Mouse (Mus musculus) ES-E14 (cell line): Measurements from ENCODE around the gene Foxj1. TPM values are rescaled to one million over a fixed set of nuclear protein-coding genes. Genes with fewer than 3 reads are reported as not detected.

ENCODE experiments used
- DNase-seq: peaks from one replicate; pipeline ENCODE4 v3.0.0-alpha.2; 2013; ENCODE audit warnings: low read depth, low spot score
- H3K27ac ChIP-seq: 2 replicates; pipeline ENCODE4 v1.5.1; 2012; ENCODE audit warnings: low read depth, mild to moderate bottlenecking, low read length, moderate library complexity, mixed read lengths; ENCODE audit not compliant: poor library complexity, insufficient read depth, severe bottlenecking
- H3K36me3 ChIP-seq: 2 replicates; pipeline ENCODE4 v1.6.1; 2012; ENCODE audit warnings: mild to moderate bottlenecking, low read length, moderate library complexity, mixed read lengths; ENCODE audit not compliant: control insufficient read depth, poor library complexity, insufficient read depth, severe bottlenecking
- H3K4me1 ChIP-seq, 2 experiments: fragments of 150-350 bp in 1 of 2; sonication (generic) in 1 of 2; 2 replicates each; pipeline ENCODE4 v1.6.1; 2012; ENCODE audit warnings: low read length in 2 of 2, mild to moderate bottlenecking in 1 of 2, mixed read lengths in 1 of 2; ENCODE audit not compliant: control insufficient read depth in 2 of 2, insufficient read depth in 2 of 2, poor library complexity in 1 of 2
- H3K4me3 ChIP-seq, 2 experiments: fragments of 150-350 bp in 1 of 2; sonication (generic) in 1 of 2; 2 replicates each; pipeline ENCODE4 v1.5.1; 2012; ENCODE audit warnings: low read length in 2 of 2, low read depth in 1 of 2, mild to moderate bottlenecking in 1 of 2, mixed read lengths in 1 of 2; ENCODE audit not compliant: insufficient read depth in 1 of 2, poor library complexity in 1 of 2, severe bottlenecking in 1 of 2
- H3K9ac ChIP-seq: 2 replicates; pipeline ENCODE4 v1.6.1; 2012; ENCODE audit warnings: low read depth, mild to moderate bottlenecking, low read length, mixed read lengths; ENCODE audit not compliant: poor library complexity, insufficient read depth, severe bottlenecking
- H3K9me3 ChIP-seq: fragments of 150-350 bp; sonication (generic); 2 replicates; pipeline ENCODE4 v1.6.1; 2012; ENCODE audit warnings: low read depth, mild to moderate bottlenecking, low read length; ENCODE audit not compliant: control insufficient read depth, insufficient read depth
- CHD2 ChIP-seq: IDR thresholded peaks from 2 replicates; pipeline ENCODE4 v1.6.1; 2014; ENCODE audit warnings: mild to moderate bottlenecking, low read depth, low read length, inconsistent platforms
- HCFC1 ChIP-seq: IDR thresholded peaks from 2 replicates; pipeline ENCODE4 v1.6.1; 2012; ENCODE audit warnings: low read length, inconsistent platforms, borderline replicate concordance; ENCODE audit not compliant: insufficient read depth
- MAFK ChIP-seq: IDR thresholded peaks from 2 replicates; pipeline ENCODE4 v1.6.1; 2014; ENCODE audit warnings: mild to moderate bottlenecking, low read depth, low read length, inconsistent platforms; ENCODE audit not compliant: insufficient read depth
- ZC3H11A ChIP-seq: IDR thresholded peaks from 2 replicates; pipeline ENCODE4 v1.6.1; 2012; ENCODE audit warnings: low read depth, mild to moderate bottlenecking, inconsistent platforms, low read length, borderline replicate concordance
- ZNF384 ChIP-seq: IDR thresholded peaks from 2 replicates; pipeline ENCODE4 v1.6.1; 2012; ENCODE audit warnings: low read depth, low read length, inconsistent platforms
- in situ Hi-C, 2 experiments: fragments of 600-800 bp; cut with MboI; formaldehyde crosslinking; loops; one replicate each; pipeline ENCODE4 v1.15.1; 2025; ENCODE audit warnings: low sequenced_read_pairs in 2 of 2, inconsistent platforms in 1 of 2; ENCODE audit not compliant: unreplicated experiment in 2 of 2
- total RNA-seq: library from RNA; depleted of rRNA; stranded (reverse); fragments of 300-350 nt; gene quantifications from 2 replicates; pipeline ENCODE4 v1.2.3, GENCODE M21; 2012

The Foxj1 gene
- total RNA-seq, 1 experiment, result 0.67 TPM

GRCm38 (mm10) chr11:116332983-116333270 lies 2.3 kb downstream of the Foxj1 start:
- no peak for DNase-seq
- H3K4me3 ChIP-seq, result no peak overlapping the region
- no peak overlapping the region for H3K9ac ChIP-seq
- H3K27ac ChIP-seq, result no peak overlapping the region
- no peaks in the 10 kb centered on the region for H3K9me3 ChIP-seq
- in situ Hi-C loops, result no loop called here
- peaks cover 11 to 50% of the 10 kb centered on the region in 2 experiments for H3K4me1 ChIP-seq
- TF ChIP-seq CHD2, result no peak
- TF ChIP-seq HCFC1, result no peak
- no peak for TF ChIP-seq ZC3H11A
- no peak for TF ChIP-seq ZNF384
- no peak for TF ChIP-seq MAFK
- H3K36me3 ChIP-seq, result no peaks in the 10 kb centered on the region

GRCm38 (mm10) chr11:116332232-116332982 lies 2.8 kb downstream of the Foxj1 start:
- peaks cover 11 to 55% of the 10 kb centered on the region in 2 experiments for H3K4me1 ChIP-seq
- H3K9ac ChIP-seq, result peak overlapping the region; percentile 8; the same call in 1 of the 2 replicates
- in situ Hi-C loops, result no loop called here
- H3K4me3 ChIP-seq, result no peak overlapping the region
- no peak for TF ChIP-seq HCFC1
- no peak for TF ChIP-seq MAFK
- no peak for TF ChIP-seq ZC3H11A
- no peak for TF ChIP-seq ZNF384
- no peak for TF ChIP-seq CHD2
- 0 out of 2 replicates have a peak overlapping the region, but pooled peaks have one; percentile 12 for H3K27ac ChIP-seq
- DNase-seq, result no peak
- no peaks in the 10 kb centered on the region for H3K36me3 ChIP-seq
- H3K9me3 ChIP-seq, result no peaks in the 10 kb centered on the region

- Histone ChIP-seq H3K27ac (peak overlapping the region; percentile 64), H3K4me1 (peaks cover 15 to 76% of the 10 kb centered on the region in 2 experiments), H3K9me3 (no peaks in the 10 kb centered on the region), H3K36me3 (no peaks in the 10 kb centered on the region), H3K4me3 (no peak overlapping the region), H3K9ac (0 out of 2 replicates have a peak overlapping the region, but pooled peaks have one; percentile 34)
- DNase-seq, result no peak
- in situ Hi-C loops, result no loop called here
- TF ChIP-seq MAFK (no peak), ZNF384 (no peak), HCFC1 (no peak), ZC3H11A (no peak), CHD2 (no peak)
Observed at GRCm38 (mm10) chr11:116330211-116330518, 5.0 kb downstream of the Foxj1 start.

GRCm38 (mm10) chr11:116329314-116330210 lies 5.6 kb downstream of the Foxj1 start:
- H3K36me3 ChIP-seq, result no peaks in the 10 kb centered on the region
- H3K4me3 ChIP-seq, result no peak overlapping the region; a peak in 1 of 4 replicates
- no peaks in the 10 kb centered on the region for H3K9me3 ChIP-seq
- peak overlapping the region; percentile 34; the same call in 1 of the 2 replicates for H3K9ac ChIP-seq
- in situ Hi-C loops, result no loop called here
- no peak for TF ChIP-seq ZNF384
- TF ChIP-seq CHD2, result no peak
- TF ChIP-seq ZC3H11A, result no peak
- no peak for TF ChIP-seq HCFC1
- TF ChIP-seq MAFK, result no peak
- DNase-seq, result no peak
- peak overlapping the region; percentile 64 for H3K27ac ChIP-seq
- peaks cover 15 to 75% of the 10 kb centered on the region in 2 experiments for H3K4me1 ChIP-seq
